Mouse (Mus musculus): Measurements from ENCODE around the gene Zfp536. TPM values are rescaled to one million over a fixed set of nuclear protein-coding genes. Genes with fewer than 3 reads are reported as not detected.
A peak's percentile ranks its signal among the peaks of the same experiment; 100 is the strongest.

Zfp536 gene
- polyA plus RNA-seq, 1 experiment from 2014 or later: 1.9 TPM

DNA sequence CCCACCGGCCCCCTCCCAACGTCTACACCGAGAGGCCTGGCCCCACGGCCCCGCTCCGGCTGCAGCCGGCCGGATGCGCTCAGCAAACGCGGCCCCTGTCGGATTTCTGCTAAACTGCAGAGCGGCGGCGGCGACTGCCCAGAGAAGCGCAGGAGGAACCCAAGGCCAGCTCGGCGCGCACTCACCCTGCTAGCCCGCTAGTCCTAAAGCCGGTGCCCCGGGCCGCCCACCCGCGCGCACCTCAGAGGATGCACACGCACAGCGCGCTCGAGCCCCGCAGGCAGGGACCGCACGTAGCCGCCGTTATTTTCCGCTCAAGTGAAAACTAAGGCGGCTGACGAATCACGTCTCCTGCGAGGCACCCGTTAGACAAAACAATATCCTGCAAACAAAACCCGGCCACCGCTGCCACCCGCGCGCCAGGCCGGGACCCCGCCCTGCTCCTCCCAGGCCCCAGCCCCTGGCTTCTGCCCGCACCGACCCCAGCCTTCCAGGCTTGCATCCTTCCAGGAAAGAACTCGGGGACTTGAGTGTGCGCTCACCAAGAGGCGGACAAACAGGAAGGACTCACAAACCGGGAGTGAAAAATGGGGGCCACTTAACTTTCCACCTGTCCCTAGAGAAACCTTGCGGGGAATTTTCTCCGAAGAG lies 2.9 kb downstream of the Zfp536 start:
- ATAC-seq (ENCODE audit: insufficient number of reproducible peaks, low FRiP score, low TSS enrichment, low read depth): peak; percentile 74; the same call in 1 of the 2 replicates

DNA sequence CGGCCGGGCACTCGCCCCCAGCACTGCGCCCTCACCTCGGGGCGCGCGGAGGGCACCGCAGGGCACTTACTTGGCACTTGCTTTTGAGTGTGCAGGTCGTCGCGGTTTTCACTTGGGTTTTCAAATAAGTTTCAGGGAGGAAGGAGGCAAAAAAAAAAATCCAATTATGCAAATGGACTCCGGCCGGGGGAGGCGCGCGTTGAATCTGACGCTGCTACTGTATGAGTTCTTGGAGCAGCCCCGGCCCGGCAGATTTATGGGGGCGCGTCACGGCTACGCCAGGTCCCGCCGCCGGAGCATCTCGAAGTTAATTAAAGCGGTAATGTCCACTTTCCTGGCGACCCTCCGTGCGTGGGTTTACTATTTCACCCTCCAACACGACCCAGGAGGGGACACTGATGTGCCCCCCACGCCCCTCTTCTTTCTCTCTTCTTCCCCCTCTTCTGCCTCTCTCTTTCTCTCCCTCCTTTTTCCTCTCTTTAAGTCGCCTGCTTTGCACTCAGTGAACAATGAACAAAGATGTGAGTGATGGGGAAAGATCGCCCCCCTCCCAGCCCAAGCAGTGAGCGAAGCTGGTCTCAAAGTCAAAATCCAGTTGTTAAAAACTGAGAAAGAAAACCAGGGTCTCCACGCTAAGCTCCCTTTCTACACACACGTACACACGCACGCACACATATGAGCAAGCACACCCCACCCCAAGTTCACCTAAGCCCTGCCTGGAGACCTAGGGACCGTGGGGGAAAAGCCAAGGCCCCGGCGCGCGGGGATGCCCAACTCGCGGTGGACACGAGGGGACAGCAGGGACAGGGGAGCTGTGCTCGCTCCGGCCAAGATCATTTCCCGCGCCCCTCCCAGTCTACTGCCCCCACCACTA lies 3.7 kb downstream of the Zfp536 start:
- H3K4me3 ChIP-seq (ENCODE audit: low read depth, low read length): peak overlapping the region; percentile 41
- peak overlapping the region; percentile 86 for H3K4me2 ChIP-seq (ENCODE audit: low read depth, severe bottlenecking)
- DNase-seq (ENCODE audit: low spot score): peak; percentile 72
- no peak; the same call in none of the 2 replicates for ATAC-seq (ENCODE audit: insufficient number of reproducible peaks, low FRiP score, low TSS enrichment, low read depth)
- H3K27me3 ChIP-seq (ENCODE audit: control insufficient read depth, insufficient read depth, low read length): peaks cover 67% of the 10 kb centered on the region
- under 1% methylated on average over 53 of the region's 53 CpGs for WGBS
- H3K27ac ChIP-seq (replicated peaks; ENCODE audit: low read depth, low read length): no peak overlapping the region
- no peaks in the 10 kb centered on the region for H3K36me3 ChIP-seq (ENCODE audit: control insufficient read depth, insufficient read depth, low read length)
- H3K9me3 ChIP-seq (ENCODE audit: control insufficient read depth, low read length): no peaks in the 10 kb centered on the region
- peaks cover 10% of the 10 kb centered on the region; the same call in 1 of the 2 replicates for H3K4me1 ChIP-seq (ENCODE audit: control insufficient read depth, insufficient read depth, low read length)
- peak overlapping the region; percentile 48 for H3K9ac ChIP-seq (ENCODE audit: low read length)

More for the DNA sequence above, 2.9 kb downstream of the Zfp536 start:
- peaks cover 10% of the 10 kb centered on the region; the same call in 1 of the 2 replicates for H3K4me1 ChIP-seq (ENCODE audit: control insufficient read depth, insufficient read depth, low read length)
- peaks cover 71% of the 10 kb centered on the region for H3K27me3 ChIP-seq (ENCODE audit: control insufficient read depth, insufficient read depth, low read length)
- H3K9me3 ChIP-seq (ENCODE audit: control insufficient read depth, low read length): no peaks in the 10 kb centered on the region
- WGBS: under 1% methylated on average over 57 of the region's 57 CpGs
- peak; percentile 93 for DNase-seq (ENCODE audit: low spot score)
- H3K36me3 ChIP-seq (ENCODE audit: control insufficient read depth, insufficient read depth, low read length): no peaks in the 10 kb centered on the region
- peak overlapping the region; percentile 41 for H3K4me3 ChIP-seq (ENCODE audit: low read depth, low read length)
- no peak overlapping the region for H3K27ac ChIP-seq (replicated peaks; ENCODE audit: low read depth, low read length)
- H3K9ac ChIP-seq (ENCODE audit: low read length): peak overlapping the region; percentile 48
- H3K4me2 ChIP-seq (ENCODE audit: low read depth, severe bottlenecking): peak overlapping the region; percentile 86

DNA sequence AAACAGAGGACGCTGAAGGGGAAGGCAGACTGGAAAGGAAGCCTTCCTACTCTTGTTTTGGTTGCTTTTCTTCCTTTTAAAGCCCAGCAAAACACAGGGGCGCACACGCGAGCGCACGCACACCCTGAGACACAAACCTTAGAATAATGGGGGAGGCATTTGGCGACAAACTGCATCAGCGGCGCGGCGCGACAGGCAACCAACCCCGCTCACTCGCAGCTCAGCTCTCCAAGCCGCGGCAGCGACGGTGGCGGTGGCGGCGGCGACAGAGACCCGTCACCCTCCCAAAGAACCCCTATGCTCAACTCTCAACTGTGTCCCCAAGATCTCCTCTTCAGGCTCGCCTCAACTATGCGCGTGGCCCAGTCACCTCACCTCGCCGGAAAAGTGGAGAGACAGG lies 4.4 kb downstream of the Zfp536 start:
- WGBS: 1% methylated on average over 28 of the region's 28 CpGs
- H3K9ac ChIP-seq (ENCODE audit: low read length): peak overlapping the region; percentile 28; the same call in 1 of the 2 replicates
- no peaks in the 10 kb centered on the region for H3K36me3 ChIP-seq (ENCODE audit: control insufficient read depth, insufficient read depth, low read length)
- peaks cover 59% of the 10 kb centered on the region for H3K27me3 ChIP-seq (ENCODE audit: control insufficient read depth, insufficient read depth, low read length)
- peak; percentile 51 for DNase-seq (ENCODE audit: low spot score)
- peak overlapping the region; percentile 41 for H3K4me3 ChIP-seq (ENCODE audit: low read depth, low read length)
- peak overlapping the region; percentile 86 for H3K4me2 ChIP-seq (ENCODE audit: low read depth, severe bottlenecking)
- no peaks in the 10 kb centered on the region for H3K9me3 ChIP-seq (ENCODE audit: control insufficient read depth, low read length)
- H3K27ac ChIP-seq (replicated peaks; ENCODE audit: low read depth, low read length): no peak overlapping the region
- H3K4me1 ChIP-seq (ENCODE audit: control insufficient read depth, insufficient read depth, low read length): peaks cover 10% of the 10 kb centered on the region; the same call in 1 of the 2 replicates
- no peak for ATAC-seq (ENCODE audit: insufficient number of reproducible peaks, low FRiP score, low TSS enrichment, low read depth)

DNA sequence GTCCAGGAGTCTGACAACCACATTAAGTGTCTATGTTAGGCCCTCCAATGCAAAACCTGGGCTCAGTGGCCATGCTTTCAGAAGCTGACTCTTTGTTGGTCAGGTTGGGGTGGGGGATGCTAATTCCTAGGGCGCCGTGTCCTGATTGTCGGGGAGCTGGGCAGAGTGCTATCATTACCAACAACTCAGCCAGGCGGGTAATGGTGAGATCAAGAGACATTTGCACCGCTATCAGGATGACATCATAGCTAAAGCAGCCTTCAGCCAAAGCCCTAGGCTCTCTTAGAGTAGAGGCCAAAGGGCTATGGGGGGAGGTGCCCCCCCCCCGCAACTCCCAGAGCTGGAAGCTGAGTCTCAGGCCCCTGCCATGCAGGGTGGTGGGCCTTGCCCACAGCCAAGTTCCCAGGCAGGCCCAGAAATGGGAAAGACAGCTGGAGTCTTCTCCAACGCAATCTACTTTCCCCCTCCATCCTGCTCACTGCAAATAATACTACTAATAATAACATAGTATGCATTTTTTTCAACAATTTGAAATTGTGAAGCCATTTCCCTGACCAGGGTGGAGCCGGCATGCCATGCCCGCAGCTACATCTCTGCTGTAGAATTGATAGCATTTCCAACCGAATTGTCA lies 5.0 kb downstream of the Zfp536 start:
- Histone ChIP-seq H3K4me3 (ENCODE audit: low read depth, low read length) (peak overlapping the region; percentile 41), H3K4me1 (ENCODE audit: control insufficient read depth, insufficient read depth, low read length) (peaks cover 10% of the 10 kb centered on the region; the same call in 1 of the 2 replicates), H3K36me3 (ENCODE audit: control insufficient read depth, insufficient read depth, low read length) (no peaks in the 10 kb centered on the region), H3K27ac (replicated peaks; ENCODE audit: low read depth, low read length) (no peak overlapping the region), H3K27me3 (ENCODE audit: control insufficient read depth, insufficient read depth, low read length) (peaks cover 55% of the 10 kb centered on the region), H3K9ac (ENCODE audit: low read length) (0 out of 2 replicates have a peak overlapping the region, but pooled peaks have one; percentile 36), H3K9me3 (ENCODE audit: control insufficient read depth, low read length) (no peaks in the 10 kb centered on the region), H3K4me2 (ENCODE audit: low read depth, severe bottlenecking) (peak overlapping the region; percentile 86)
- 5% methylated on average over 10 of the region's 10 CpGs for WGBS
- no peak for ATAC-seq (ENCODE audit: insufficient number of reproducible peaks, low FRiP score, low TSS enrichment, low read depth)
- peak; percentile 27 for DNase-seq (ENCODE audit: low spot score)

DNA sequence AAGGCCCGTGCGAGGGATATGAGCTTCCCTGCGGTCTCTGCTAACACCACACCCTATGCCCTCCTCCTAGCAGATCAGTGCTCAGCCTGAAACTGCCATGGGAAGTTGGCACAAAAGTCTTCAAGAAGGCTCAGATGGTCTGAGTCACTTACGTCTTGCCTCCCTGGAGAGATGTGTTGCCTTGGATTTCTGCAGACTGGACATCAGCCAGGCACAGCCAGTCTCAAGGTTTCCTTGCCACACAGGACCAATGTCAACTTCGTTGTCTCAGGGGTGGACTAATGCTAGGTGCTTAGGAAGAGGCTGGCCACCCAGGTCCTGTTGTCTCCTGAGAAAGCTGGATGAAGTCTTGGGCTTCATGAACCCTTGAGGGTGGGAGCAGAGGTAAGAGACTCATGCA lies 14.6 kb downstream of the Zfp536 start:
- no peaks in the 10 kb centered on the region for H3K4me1 ChIP-seq (ENCODE audit: control insufficient read depth, insufficient read depth, low read length)
- H3K27me3 ChIP-seq (ENCODE audit: control insufficient read depth, insufficient read depth, low read length): no peaks in the 10 kb centered on the region
- H3K9me3 ChIP-seq (ENCODE audit: control insufficient read depth, low read length): no peaks in the 10 kb centered on the region
- ATAC-seq (ENCODE audit: insufficient number of reproducible peaks, low FRiP score, low TSS enrichment, low read depth): no peak
- no peak overlapping the region for H3K9ac ChIP-seq (ENCODE audit: low read length)
- H3K27ac ChIP-seq (replicated peaks; ENCODE audit: low read depth, low read length): no peak overlapping the region
- no peak overlapping the region for H3K4me3 ChIP-seq (ENCODE audit: low read depth, low read length)
- H3K4me2 ChIP-seq (ENCODE audit: low read depth, severe bottlenecking): no peak overlapping the region
- DNase-seq (ENCODE audit: low spot score): no peak
- no peaks in the 10 kb centered on the region for H3K36me3 ChIP-seq (ENCODE audit: control insufficient read depth, insufficient read depth, low read length)
- 90% methylated on average over 5 of the region's 5 CpGs for WGBS

DNA sequence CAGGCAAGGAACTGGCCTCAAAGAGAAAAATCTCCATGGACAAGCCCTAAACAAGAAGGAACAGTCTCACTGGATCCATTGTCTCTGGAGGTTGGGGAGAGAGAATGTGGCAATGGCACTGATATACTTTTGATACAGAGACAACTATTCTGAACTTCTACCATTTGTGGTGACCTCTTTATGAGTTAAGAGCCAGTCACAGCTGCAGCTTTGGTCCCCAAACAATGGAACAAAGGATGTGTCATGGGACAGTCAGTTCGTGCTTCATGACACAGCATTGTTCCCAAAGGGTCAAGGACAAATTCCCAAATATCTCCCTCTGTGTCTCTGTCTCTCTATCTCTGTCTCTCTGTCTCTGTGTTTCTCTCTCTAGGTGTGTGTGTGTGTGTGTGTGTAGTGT lies 20.4 kb downstream of the Zfp536 start:
- Histone ChIP-seq H3K4me2 (ENCODE audit: low read depth, severe bottlenecking) (no peak overlapping the region), H3K4me3 (ENCODE audit: low read depth, low read length) (no peak overlapping the region), H3K9me3 (ENCODE audit: control insufficient read depth, low read length) (no peaks in the 10 kb centered on the region), H3K9ac (ENCODE audit: low read length) (no peak overlapping the region), H3K27me3 (ENCODE audit: control insufficient read depth, insufficient read depth, low read length) (0 out of 2 replicates have a peak, but pooled peaks cover 2% of the 10 kb centered on the region), H3K27ac (replicated peaks; ENCODE audit: low read depth, low read length) (no peak overlapping the region), H3K36me3 (ENCODE audit: control insufficient read depth, insufficient read depth, low read length) (no peaks in the 10 kb centered on the region), H3K4me1 (ENCODE audit: control insufficient read depth, insufficient read depth, low read length) (no peaks in the 10 kb centered on the region)
- DNase-seq (ENCODE audit: low spot score) (no peak), ATAC-seq (ENCODE audit: insufficient number of reproducible peaks, low FRiP score, low TSS enrichment, low read depth) (no peak)
- whole genome bisulfite sequencing: 75% methylated on average over 1 of the region's 1 CpGs

DNA sequence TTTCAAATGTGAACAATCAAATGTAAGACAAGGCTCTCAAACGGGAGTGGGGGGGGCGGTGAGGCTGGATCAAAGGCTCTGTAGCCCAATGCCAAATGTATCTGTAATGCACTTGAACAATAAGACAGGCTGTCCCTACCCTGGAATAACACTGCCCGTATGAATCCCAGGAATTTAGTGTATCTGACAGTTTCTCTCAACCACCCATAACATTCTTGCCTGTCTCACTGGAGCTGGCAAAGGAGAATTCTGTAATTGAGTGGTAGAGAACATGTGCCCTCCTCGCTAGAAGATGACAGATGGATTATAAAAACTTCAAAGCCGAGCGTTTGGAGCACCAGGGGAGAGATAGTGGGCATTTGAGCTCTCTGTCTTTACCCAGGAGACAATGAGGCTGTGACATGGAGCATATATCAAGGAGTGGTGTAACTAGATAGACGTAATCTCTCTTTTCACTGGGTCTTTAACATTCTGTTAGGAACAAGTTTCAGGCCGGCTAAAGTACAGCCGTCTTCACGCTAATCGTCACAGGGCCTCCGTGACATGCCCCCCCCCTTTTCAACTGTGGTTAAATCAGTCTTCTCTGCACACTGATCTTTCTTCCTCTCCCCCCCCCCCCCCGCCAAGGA lies 27.2 kb downstream of the Zfp536 start:
- Histone ChIP-seq H3K9ac (ENCODE audit: low read length) (no peak overlapping the region), H3K4me1 (ENCODE audit: control insufficient read depth, insufficient read depth, low read length) (no peaks in the 10 kb centered on the region), H3K27ac (replicated peaks; ENCODE audit: low read depth, low read length) (no peak overlapping the region), H3K4me3 (ENCODE audit: low read depth, low read length) (no peak overlapping the region), H3K36me3 (ENCODE audit: control insufficient read depth, insufficient read depth, low read length) (no peaks in the 10 kb centered on the region), H3K9me3 (ENCODE audit: control insufficient read depth, low read length) (no peaks in the 10 kb centered on the region), H3K27me3 (ENCODE audit: control insufficient read depth, insufficient read depth, low read length) (peaks cover 17% of the 10 kb centered on the region; the same call in 1 of the 2 replicates), H3K4me2 (ENCODE audit: low read depth, severe bottlenecking) (no peak overlapping the region)
- ATAC-seq (ENCODE audit: insufficient number of reproducible peaks, low FRiP score, low TSS enrichment, low read depth) (no peak), DNase-seq (ENCODE audit: low spot score) (no peak)
- 42% methylated on average over 12 of the region's 13 CpGs for WGBS

DNA sequence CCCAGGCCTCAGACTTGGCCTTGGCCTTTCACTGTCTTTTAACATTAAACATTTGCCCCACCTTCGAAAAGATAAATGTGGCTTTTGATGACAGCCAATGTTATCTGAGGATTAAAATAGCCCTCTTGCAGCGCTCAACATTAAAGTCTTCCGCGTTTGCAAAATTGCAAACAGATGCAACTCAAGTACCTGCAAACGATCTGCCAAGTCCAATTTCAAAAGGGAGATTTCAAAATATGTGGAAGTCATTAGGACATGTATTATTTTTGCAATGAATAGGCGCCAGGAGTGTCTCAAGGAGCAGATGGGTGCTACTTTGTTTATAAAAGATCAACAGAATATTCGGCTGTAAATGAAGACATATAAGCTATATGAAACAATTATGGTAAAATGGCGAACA lies 30.1 kb downstream of the Zfp536 start:
- Histone ChIP-seq H3K4me1 (ENCODE audit: control insufficient read depth, insufficient read depth, low read length) (no peaks in the 10 kb centered on the region), H3K27ac (replicated peaks; ENCODE audit: low read depth, low read length) (no peak overlapping the region), H3K9ac (ENCODE audit: low read length) (no peak overlapping the region), H3K9me3 (ENCODE audit: control insufficient read depth, low read length) (no peaks in the 10 kb centered on the region), H3K4me2 (ENCODE audit: low read depth, severe bottlenecking) (no peak overlapping the region), H3K36me3 (ENCODE audit: control insufficient read depth, insufficient read depth, low read length) (no peaks in the 10 kb centered on the region), H3K4me3 (ENCODE audit: low read depth, low read length) (no peak overlapping the region), H3K27me3 (ENCODE audit: control insufficient read depth, insufficient read depth, low read length) (peaks cover 29% of the 10 kb centered on the region; the same call in 1 of the 2 replicates)
- 32% methylated on average over 8 of the region's 8 CpGs for WGBS
- ATAC-seq (ENCODE audit: insufficient number of reproducible peaks, low FRiP score, low TSS enrichment, low read depth) (no peak), DNase-seq (ENCODE audit: low spot score) (no peak)

Measured in limb, embryonic 11.5 days (tissue).